Mouse (Mus musculus) kidney, embryonic 15.5 days (tissue): ENCODE measurements at regions not wholly inside any gene's neighbourhood (a gene's known extent, or its start where the extent isn't known, plus 50 kb on each side); places are given as distances from the start of the nearest gene placed in this dataset.
A peak's percentile ranks its signal among the peaks of the same experiment; 100 is the strongest.
"Not testable (repeated sequence)": the region's sequence is repeated elsewhere in the genome, so short reads cannot be mapped to it uniquely, and the experiment has no call there.

Experiments
- ATAC-seq: fragments of 200-750 bp; cut with Nextera tagmentation; replicated peaks from 2 replicates; pipeline ENCODE4 v1.8.0; 2017; ENCODE audit warnings: moderate TSS enrichment; ENCODE audit not compliant: low FRiP score
- H3K27ac ChIP-seq: fragments of 300-500 bp; sonication (generic); 2 replicates; pipeline ENCODE4 v1.5.1; 2015; ENCODE audit warnings: mild to moderate bottlenecking, inconsistent platforms
- H3K27me3 ChIP-seq: fragments of 300-500 bp; sonication (generic); 2 replicates; pipeline ENCODE4 v1.6.1; 2015; ENCODE audit warnings: inconsistent platforms
- H3K36me3 ChIP-seq: fragments of 300-500 bp; sonication (generic); 2 replicates; pipeline ENCODE4 v1.6.1; 2015; ENCODE audit warnings: inconsistent platforms
- H3K4me1 ChIP-seq: fragments of 300-500 bp; sonication (generic); 2 replicates; pipeline ENCODE4 v1.6.1; 2015; ENCODE audit warnings: inconsistent platforms
- H3K4me2 ChIP-seq: fragments of 300-500 bp; sonication (generic); 2 replicates; pipeline ENCODE4 v1.6.1; 2015; ENCODE audit warnings: moderate library complexity, mild to moderate bottlenecking, inconsistent platforms
- H3K4me3 ChIP-seq: fragments of 300-500 bp; sonication (generic); replicated peaks from 2 replicates; pipeline ENCODE4 v1.5.1; 2015; ENCODE audit warnings: mild to moderate bottlenecking, inconsistent platforms
- H3K9ac ChIP-seq: fragments of 300-500 bp; sonication (generic); 2 replicates; pipeline ENCODE4 v1.6.1; 2015; ENCODE audit warnings: mild to moderate bottlenecking, inconsistent platforms
- H3K9me3 ChIP-seq: fragments of 300-500 bp; sonication (generic); replicated peaks from 2 replicates; pipeline ENCODE4 v1.6.1; 2016; ENCODE audit warnings: inconsistent platforms
- WGBS: fragments of 180-500 bp; shearing (Covaris S2); methylation state at CpG from one replicate; pipeline ENCODE4 v1.1.7; 2015; ENCODE audit warnings: mixed read lengths; 5-methylcytosine and 5-hydroxymethylcytosine counted together

DNA sequence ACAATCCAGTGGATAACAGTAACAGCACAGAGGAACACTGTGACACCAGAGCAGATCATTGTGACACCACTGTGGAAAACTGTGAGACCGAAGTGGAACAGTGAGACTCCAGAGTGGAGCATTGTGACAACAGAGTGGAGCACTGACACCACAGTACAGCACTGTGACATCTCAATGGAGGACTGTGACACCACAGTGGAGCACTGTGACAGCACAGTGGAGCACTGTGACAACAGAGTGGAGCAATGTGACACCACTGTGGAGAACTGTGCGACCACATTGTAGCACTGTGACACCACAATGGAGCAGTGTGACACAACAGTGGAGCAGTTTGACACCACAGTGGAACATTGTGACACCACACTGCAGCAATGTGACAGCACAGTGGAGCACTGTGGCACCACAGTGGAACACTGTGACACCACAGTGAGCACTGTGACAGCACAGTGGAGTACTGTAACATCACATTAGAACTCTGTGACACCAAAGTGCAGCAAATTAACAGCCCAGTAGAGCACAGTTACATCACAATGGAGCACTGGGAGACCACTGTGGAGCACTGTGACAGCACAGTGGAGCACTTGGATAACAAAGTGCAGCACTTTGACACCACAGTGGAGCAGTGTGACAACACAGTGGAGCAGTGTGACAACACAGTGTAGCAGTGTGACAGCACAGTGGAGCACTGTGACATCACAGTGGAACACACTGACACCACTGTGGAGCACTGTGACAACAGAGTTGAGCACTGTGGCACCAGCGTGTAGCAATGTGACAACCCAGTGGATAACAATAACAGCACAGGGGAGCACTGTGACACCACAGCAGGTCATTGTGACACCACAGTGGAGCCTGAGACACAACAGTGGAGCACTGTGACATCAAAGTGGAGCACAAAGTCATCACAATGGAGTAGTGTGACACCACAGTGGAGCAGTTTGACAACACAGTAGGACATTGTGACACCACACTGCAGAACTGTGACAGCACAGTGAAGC lies 84.9 kb upstream of the Vmn1r2 start:
- 0 out of 2 replicates have a peak, but pooled peaks have one; percentile 4 for ATAC-seq
- Histone ChIP-seq H3K36me3 (no peaks in the 10 kb centered on the region), H3K9me3 (peaks cover 60% of the 10 kb centered on the region), H3K4me3 (no peak overlapping the region), H3K4me1 (no peaks in the 10 kb centered on the region), H3K27me3 (no peaks in the 10 kb centered on the region), H3K27ac (no peak overlapping the region), H3K4me2 (no peak overlapping the region), H3K9ac (no peak overlapping the region)
- 81% methylated on average over 3 of the region's 3 CpGs for WGBS

GRCm38 (mm10) chr4:3083161-3084020 lies 83.7 kb upstream of the Vmn1r2 start:
- Histone ChIP-seq H3K4me1 (no peaks in the 10 kb centered on the region), H3K36me3 (no peaks in the 10 kb centered on the region), H3K27me3 (no peaks in the 10 kb centered on the region), H3K4me2 (no peak overlapping the region), H3K9ac (no peak overlapping the region), H3K27ac (no peak overlapping the region), H3K9me3 (peaks cover 60% of the 10 kb centered on the region), H3K4me3 (no peak overlapping the region)
- 54% methylated on average over 8 of the region's 8 CpGs for WGBS
- ATAC-seq, result peak; percentile 37

DNA sequence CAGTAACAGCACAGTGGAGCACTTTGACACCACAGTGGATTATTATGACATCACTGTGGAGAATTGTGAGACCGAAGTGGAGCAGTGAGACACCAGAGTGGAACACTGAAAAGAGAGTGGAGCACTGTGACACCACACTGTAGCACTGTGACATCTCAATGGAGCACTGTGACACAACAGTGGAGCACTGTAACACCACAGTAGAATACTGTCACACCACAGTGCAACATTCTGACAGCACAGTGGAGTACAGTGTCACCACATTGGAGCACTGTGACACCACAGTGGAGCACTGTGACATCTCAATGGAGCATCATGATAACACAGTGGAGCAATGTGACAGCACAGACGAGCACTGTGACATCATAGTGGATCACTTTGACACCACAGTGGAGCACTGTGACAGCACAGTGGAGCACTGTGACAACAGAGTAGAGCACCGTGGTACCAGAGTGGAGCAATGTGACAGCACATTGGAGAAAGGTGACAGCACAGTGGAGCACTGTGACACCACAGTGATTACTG lies 83.0 kb upstream of the Vmn1r2 start:
- Histone ChIP-seq H3K9me3 (peaks cover 60% of the 10 kb centered on the region), H3K27me3 (no peaks in the 10 kb centered on the region), H3K9ac (no peak overlapping the region), H3K36me3 (no peaks in the 10 kb centered on the region), H3K4me1 (no peaks in the 10 kb centered on the region), H3K27ac (no peak overlapping the region), H3K4me2 (no peak overlapping the region), H3K4me3 (no peak overlapping the region)
- WGBS, result 62% methylated on average over 3 of the region's 3 CpGs
- ATAC-seq, result peak; percentile 14; the same call in 1 of the 2 replicates

DNA sequence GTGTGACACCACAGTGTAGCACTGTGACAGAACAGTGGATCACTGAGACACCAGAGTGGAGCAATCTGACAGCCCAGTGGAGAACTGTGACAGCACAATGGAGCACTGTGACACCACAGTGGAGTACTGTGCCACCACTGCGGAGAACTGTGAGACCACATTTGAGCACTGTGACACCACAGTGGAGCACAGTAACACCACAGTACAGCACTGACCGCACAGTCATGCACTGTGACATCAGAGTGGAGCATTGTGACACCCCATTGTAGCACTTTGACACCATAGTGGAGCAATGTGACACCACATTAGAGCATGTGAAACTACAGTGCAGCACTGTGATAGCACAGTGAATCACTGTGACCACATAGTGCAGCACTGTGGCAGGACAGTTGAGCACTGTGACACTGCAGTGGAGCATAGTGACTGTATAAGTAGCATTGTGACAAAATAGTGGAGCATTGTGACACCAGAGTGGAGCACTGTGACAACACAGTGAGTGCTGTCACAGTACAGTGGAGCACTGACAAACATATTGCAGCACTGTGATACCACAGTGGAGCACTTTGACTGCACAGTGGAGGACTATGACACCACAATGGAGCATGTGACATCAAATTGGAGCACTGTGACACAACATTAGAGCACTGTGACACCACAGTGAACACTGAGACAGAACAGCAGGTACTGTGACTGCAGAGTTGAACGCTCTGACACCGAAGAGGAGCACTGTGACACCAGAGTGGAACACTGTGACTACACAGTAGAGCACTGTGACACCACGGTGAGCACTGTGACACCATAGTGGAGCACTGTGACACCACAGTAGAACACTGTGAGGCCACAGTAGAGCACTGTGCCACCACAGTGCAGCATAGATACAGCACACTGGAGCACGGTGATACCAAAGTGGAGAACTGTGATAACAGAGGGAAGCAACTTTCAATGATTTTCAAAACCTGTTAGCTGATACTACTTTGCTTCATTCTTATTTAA lies 81.4 kb upstream of the Vmn1r2 start:
- Histone ChIP-seq H3K36me3 (no peaks in the 10 kb centered on the region), H3K9me3 (peaks cover 59% of the 10 kb centered on the region), H3K4me1 (no peaks in the 10 kb centered on the region), H3K4me2 (no peak overlapping the region), H3K27me3 (no peaks in the 10 kb centered on the region), H3K27ac (no peak overlapping the region), H3K4me3 (no peak overlapping the region), H3K9ac (no peak overlapping the region)
- 58% methylated on average over 6 of the region's 6 CpGs for WGBS
- no peak for ATAC-seq

- not testable (repeated sequence) for H3K9ac ChIP-seq, H3K4me3 ChIP-seq, H3K4me2 ChIP-seq, ATAC-seq, H3K27me3 ChIP-seq, H3K4me1 ChIP-seq, H3K36me3 ChIP-seq, H3K27ac ChIP-seq
- peaks cover 47% of the 10 kb centered on the region for H3K9me3 ChIP-seq
- WGBS, result 76% methylated on average over 7 of the region's 7 CpGs
Observed at GRCm38 (mm10) chr4:3087616-3088015, 79.5 kb upstream of the Vmn1r2 start.

DNA sequence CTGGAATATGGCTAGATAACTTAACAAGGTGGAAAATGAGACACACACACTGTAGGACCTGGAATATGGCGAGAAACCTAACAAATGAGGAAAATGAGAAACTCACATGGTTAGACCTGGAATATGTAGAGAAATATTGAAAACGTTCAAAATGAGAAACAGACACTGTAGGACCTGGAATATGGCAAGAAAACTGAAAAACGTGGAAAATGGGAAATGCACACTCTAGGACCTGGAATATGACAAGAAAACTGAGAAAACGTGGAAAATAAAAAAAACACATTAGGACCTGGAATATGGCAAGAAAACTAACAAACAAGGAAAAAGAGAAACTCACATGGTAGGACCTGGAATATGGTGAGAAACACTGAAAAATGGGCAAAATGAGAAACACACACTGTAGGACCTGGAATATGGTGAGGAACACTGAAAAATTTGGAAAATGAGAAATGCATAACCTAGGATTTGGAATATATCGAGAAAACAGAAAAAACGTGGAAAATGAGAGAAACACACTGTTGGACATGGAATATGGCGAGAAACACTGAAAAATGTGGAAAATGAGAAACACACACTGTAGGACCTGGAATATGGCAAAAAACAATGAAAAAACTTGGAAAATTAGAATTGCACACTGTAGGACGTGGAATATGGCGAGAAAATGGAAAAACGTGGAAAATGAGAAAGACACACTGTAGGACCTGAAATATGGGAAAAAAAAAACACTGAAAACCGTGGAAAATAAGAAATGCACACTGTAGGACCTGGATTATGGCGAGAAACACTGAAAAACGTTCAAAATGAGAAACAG lies 77.3 kb upstream of the Vmn1r2 start:
- Histone ChIP-seq H3K27ac (no peak overlapping the region), H3K9ac (no peak overlapping the region), H3K27me3 (no peaks in the 10 kb centered on the region), H3K9me3 (peaks cover 33% of the 10 kb centered on the region), H3K36me3 (no peaks in the 10 kb centered on the region), H3K4me1 (no peaks in the 10 kb centered on the region), H3K4me2 (no peak overlapping the region), H3K4me3 (no peak overlapping the region)
- ATAC-seq, result peak; percentile 59
- WGBS, result 61% methylated on average over 13 of the region's 13 CpGs

- H3K27ac ChIP-seq, result no peak overlapping the region
- H3K9me3 ChIP-seq, result peaks cover 33% of the 10 kb centered on the region
- peak; percentile 10; the same call in 1 of the 2 replicates for ATAC-seq
- no peak overlapping the region for H3K4me3 ChIP-seq
- H3K27me3 ChIP-seq, result no peaks in the 10 kb centered on the region
- no peak overlapping the region for H3K9ac ChIP-seq
- WGBS, result 73% methylated on average over 11 of the region's 11 CpGs
- H3K4me1 ChIP-seq, result no peaks in the 10 kb centered on the region
- H3K4me2 ChIP-seq, result no peak overlapping the region
- H3K36me3 ChIP-seq, result no peaks in the 10 kb centered on the region
Observed at GRCm38 (mm10) chr4:3090378-3090735, 76.8 kb upstream of the Vmn1r2 start.

- WGBS, result 71% methylated on average over 9 of the region's 9 CpGs
- no peaks in the 10 kb centered on the region for H3K36me3 ChIP-seq
- no peaks in the 10 kb centered on the region for H3K4me1 ChIP-seq
- peaks cover 29% of the 10 kb centered on the region for H3K9me3 ChIP-seq
- ATAC-seq, result peak; percentile 64
- H3K9ac ChIP-seq, result no peak overlapping the region
- no peaks in the 10 kb centered on the region for H3K27me3 ChIP-seq
- no peak overlapping the region for H3K4me3 ChIP-seq
- H3K27ac ChIP-seq, result no peak overlapping the region
- H3K4me2 ChIP-seq, result no peak overlapping the region
Observed at GRCm38 (mm10) chr4:3090742-3091141, 76.4 kb upstream of the Vmn1r2 start.
